Mouse (Mus musculus): ENCODE measurements around the gene Rab35.

The Rab35 gene

DNA sequence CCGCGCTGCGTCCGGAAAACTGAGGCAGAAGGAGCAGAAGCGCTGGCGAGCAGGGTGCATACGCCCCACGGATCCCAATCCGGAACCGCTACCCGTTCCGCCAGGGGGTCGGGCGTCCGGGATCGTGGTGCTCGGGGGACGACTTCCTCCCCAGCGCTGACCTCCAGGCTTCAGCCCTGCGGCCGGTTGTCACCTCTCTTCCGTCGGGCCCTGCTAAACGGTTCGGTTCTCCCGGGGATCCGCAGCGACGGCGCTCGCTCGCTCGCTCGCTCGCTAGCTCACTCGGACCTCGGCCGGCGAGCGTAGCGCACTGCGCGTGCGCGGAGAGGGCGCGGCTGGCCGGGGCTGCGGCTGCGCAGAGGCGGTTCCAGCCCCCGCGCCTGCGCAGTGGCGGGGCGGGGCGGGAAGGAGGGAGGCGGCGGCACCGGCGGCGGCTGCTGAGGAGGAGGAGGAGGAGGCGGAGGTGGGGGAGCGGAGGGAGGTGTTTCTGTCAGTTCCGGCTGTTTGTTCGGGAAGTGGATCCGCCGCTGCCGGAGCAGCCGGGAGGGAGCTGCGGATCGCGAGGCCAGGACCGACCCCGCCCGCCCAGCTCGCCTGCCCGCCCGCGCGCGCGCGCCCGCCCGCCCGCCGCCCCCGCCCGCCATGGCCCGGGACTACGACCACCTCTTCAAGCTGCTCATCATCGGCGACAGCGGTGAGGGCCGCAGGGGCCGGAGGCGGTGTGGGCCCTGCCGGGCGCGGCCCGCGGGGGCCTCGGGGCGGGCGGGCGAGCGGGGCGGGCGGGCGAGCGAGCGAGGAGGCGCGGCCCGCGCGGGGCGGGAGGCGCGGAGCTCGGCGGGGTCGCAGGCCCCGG is at the start of gene Rab35:
TSS of gene Rab35 (plus strand) at position 404 of the 853 bp plus-strand sequence.
- in situ Hi-C loops (cut with MboI, MseI), result no loop called here

DNA sequence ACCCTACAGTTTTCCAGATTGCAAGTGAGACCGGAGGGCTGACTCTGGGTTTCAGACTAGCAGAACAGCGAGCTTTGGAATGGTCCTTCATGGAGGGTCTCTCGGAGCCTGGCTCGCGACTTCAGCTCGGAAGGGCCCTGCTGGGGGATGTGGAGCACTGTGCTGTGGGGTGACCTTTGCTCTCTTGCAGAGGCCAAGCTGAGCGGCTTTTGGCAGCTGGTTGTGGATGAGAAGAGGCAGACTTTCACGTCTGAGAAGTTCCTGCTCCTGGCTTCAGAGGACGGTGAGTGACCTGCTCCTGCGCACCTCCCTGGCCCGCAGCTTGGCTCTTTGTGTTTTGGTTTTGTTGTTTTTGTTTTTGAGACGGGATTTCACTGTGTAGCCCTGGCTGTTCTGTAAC is 46.1 kb upstream of the Rab35 start:
- in situ Hi-C loops (cut with MboI, MseI), result no loop called here

DNA sequence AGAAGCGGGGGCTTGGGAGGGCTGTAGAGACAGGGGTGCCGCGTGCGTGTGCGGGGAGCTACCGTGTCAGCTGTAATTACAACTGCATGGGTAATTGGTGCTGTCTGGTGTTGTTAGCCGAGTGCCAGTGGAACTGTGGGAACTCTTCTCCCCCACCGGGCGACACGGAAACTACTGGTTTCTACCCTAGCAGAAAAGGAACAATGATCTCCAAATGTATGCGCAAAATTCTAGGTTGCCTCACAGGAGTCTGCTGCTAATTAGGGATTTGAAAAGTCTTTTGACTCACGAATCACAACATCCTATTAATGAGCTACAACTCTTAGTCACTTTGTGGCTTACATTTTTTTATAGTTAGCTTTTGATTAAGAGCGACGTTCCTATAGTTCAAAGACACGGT is 45.5 kb upstream of the Rab35 start:
- in situ Hi-C loops (cut with MboI, MseI), result no loop called here

GRCm38 (mm10) chr5:115586780-115587179 is 44.9 kb upstream of the Rab35 start:
- in situ Hi-C loops (cut with MboI, MseI), result no loop called here

DNA sequence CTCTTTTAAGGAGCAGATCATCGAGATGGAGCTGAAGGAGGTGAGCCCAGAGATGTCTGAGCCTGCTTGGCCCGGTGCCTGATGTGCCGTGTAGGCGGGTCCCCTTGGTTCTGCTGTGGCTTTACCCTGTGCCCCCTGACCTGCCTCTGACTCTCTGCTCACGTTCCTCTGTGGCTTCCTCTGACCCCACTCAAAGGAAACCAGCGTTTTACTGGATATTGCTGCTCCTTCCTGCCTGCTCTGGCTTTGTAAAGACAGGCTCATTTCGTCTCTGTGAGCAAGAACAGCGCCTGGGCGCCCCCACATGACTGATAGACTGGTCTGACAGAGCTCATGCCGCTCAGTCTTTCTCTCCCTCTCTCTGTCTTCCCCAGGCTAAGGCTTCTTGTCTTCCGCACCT is 40.7 kb upstream of the Rab35 start:
- in situ Hi-C loops (cut with MboI, MseI), result no loop called here

GRCm38 (mm10) chr5:115591506-115591905 is 40.2 kb upstream of the Rab35 start:
- in situ Hi-C loops (cut with MboI, MseI), result no loop called here

DNA sequence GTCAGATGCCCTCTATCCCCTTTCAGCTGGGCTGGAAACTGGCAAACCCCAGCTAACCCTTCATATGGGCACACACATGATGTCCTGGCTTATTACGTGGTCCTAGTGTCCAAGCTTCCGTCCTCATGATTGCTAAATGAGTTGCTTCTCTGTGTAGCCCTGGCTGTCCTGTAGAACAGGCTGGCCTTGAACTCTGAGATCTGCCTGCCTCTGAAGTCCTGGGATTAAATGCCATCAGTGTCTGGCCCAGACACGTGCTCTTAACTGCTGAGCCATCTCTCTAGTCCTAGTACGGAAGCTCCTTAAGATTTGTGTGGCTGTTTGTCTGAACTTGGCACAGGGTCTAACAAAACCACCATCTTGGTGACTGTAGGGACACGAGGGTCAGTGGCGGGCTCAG is 28.1 kb upstream of the Rab35 start:
- in situ Hi-C loops (cut with MboI, MseI), result no loop called here

- in situ Hi-C loops (cut with MboI, MseI), result loop anchor here (5.0 kb wide), 1 partner anchor 44 kb away; the partner anchor contains the start of gene Gcn1l1
Observed at GRCm38 (mm10) chr5:115611566-115611965, 20.1 kb upstream of the Rab35 start.

DNA sequence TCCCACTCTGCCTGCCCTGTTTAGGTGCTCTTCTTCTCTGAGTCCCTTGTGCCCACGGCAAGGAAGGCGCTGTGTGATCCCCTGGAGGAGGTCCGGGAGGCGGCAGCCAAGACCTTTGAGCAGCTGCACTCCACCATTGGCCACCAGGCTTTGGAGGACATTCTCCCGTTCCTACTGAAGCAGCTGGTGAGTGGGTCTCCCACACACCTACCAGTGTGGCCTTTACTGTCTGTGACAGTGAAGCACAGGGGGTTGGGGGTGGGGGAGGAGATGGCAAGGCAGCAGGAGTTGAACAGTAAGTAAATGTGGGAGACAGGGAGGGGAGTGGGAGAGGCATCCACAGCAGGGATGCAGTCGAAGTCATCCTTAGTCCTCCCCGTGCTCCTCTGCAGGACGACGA is 18.4 kb upstream of the Rab35 start:
- in situ Hi-C loops (cut with MboI, MseI), result loop anchor here (5.0 kb wide), 1 partner anchor 46 kb away; the partner anchor contains the start of gene Gcn1l1

DNA sequence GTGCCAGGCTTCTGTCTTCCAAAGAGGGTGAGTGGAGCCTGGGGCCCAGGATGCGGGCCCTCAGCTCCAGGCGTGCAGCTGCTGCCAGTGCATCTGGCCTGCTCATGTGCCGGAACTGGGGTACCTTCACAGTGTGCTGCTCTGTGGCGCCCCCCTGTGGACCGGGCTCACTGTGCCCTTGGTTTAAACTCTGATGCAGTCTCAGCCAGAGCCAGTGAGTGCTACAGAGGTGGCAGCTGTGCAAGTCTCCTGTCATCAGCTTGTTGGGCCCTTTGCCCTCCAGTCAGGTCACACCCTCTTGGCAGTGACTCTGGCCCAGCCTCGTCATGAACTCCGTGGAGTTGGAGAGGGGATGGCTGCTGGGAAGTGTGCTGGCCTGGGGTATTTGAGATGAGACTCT is 16.8 kb upstream of the Rab35 start:
- in situ Hi-C loops (cut with MboI, MseI), result loop anchor here (5.0 kb wide), 1 partner anchor 48 kb away; the partner anchor contains the start of gene Gcn1l1

DNA sequence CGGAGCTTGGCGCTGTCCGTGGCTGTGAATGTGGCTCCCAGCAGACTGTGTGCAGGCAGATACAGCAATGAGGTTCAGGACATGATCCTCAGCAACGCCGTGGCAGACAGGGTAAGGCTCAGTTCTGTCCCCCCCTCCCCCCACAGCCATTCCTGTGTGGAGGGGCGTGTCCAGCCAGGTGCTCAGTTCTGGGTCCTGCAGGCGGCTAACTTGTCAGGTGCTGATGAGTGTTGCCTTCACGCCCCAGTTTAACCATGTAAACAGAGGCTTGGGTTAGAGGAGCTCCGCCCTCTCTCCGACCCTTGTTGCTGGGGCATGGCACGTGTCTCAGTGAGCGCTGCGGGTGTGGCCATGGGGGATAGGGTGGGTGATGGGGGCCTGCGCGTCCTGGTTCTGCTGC is 12.0 kb upstream of the Rab35 start:
- in situ Hi-C loops (cut with MboI, MseI), result no loop called here

DNA sequence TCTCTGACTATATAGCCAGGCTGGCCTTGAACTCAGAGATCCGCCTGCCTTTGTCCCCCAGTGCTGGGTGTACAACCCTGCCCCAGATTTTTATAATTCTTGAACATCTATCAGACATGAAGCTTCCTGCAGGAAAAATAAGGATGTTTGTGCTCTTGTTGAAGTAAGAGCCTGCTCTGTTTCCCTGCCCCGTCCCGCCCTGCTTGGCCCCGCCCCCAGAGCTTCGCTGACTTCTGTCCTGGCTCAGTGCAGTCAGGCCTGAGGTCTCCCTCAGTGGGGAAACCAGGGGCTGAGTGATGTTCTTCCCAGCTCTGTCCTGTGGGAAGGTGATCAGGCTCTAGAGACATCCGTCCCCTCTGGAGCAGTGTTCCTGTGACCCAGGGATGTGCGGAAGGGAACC is 9.0 kb upstream of the Rab35 start:
- in situ Hi-C loops (cut with MboI, MseI), result no loop called here

DNA sequence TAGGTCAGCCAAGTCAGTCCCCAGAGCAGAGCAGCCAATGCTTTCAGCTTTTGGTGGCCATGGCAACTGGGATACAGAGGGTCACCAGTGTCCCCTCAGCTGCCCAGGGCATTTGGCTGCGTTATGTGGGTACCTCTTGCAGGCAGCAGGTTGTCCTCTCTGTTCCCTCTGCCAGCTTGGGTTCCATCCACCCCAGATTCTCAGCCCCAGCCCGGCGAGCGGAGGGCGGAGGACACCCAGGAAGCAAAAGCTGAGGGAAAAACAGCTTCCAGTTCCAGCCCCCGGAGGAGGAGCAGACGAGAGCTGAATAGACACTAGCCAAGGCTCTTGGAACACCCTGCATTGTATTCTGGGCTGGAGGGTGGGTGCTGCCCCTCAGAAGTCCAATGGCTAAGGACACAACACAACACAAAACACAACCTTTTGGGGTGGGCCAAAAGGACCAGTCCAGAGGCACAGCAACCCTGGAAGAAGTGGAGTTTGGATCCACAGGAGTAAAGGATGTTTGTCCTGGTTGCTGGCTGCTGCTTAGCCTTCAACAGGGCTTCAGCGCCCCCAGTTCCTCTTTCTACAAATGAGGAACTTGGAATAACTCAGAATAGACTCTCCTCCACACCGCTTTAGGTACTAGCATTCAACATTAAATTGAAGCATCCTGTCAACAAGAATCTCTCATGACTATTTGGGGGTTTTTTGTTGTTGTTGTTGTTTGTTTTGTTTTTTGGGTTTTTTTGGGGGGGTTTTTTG is 7.8 kb upstream of the Rab35 start:
- in situ Hi-C loops (cut with MboI, MseI), result no loop called here

DNA sequence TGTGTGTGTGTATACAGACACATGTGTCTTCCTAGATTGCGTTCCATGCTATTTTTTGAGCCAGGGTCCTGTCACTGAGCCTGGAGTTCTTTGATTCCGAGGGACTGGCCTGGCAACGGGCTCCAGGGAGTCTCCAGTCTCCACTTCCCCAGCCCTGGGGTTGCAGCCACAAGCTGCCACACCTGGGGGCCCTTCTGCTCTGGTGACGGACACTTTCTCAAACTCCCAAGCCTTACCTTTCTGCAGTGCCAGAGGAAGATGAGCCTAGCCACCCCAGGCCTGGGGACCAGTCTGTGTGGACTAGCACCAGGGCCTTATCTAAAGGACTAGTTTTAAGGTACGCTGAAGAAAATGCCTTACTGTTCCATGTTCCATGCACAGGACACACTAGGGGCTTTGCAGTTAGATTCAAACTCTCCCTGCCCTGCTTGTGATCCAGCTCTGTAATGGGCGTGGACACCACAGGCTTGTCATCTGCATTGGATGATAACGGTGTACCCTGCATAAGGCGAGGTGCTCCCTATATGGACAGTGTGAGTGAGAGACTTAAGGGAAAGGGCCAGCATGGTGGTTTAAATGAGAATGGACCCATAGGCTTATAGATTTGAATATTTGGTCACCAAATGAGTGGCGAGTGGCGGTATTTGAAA is 5.3 kb upstream of the Rab35 start:
- in situ Hi-C loops (cut with MboI, MseI), result no loop called here

DNA sequence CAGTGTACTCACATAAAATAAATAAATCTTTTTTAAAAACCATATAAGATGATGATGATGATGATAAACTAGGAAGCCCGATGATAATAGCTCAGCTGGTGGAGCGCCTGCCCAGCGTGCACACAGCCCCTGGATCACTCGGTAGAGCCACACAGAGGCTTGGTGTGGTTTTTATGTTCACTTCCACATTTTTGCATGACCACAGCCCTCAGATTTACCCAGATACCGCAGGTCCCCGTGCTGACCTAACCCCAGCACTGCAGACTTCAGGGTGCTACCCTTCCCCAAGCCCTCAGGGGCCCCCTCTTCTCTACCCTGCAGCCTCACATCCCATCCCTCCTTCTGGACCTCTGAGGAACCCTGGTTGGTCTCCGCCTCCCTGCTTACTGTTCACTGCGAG is 3.6 kb upstream of the Rab35 start:
- in situ Hi-C loops (cut with MboI, MseI), result no loop called here

DNA sequence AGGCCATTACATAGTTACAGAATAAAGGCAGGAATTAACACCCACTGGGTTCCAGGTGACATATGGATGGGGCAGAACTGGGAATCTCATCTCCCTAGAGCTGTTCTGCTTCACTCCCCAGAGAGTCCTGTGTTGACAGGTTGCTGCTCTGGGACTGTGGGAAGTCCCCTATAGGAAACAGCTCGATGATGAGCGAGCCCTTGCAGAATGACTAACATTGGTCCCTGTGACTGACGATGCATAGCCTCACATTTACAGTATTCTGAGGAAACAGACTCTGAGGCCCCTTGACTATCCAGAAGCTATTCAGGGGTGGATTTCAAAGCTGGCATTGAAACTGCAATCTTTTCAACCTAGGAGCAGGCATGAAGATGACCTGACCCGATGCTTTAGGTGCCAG is 2.0 kb upstream of the Rab35 start:
- in situ Hi-C loops (cut with MboI, MseI), result no loop called here

- in situ Hi-C loops (cut with MboI, MseI), result no loop called here
Observed at GRCm38 (mm10) chr5:115630291-115630690, 1.4 kb upstream of the Rab35 start.

DNA sequence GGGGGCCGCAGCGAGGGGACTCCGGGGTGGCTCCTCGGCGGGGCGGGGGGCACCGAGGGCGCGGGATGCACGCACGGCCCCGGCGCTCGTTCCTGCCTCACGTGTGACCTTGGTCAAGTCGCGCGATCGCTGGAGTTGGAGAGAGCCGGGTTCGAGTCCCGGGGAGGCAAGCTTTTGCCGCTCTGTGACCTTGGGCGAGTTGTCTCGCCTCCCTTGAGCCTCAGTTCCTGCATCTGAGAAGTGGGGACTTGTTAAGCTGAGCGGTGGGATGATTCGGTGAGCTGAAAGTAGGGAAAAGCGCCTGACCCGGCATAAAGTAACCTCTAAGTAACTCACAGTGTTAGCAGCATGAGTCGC is 628 bp downstream of the Rab35 start:
- in situ Hi-C loops (cut with MboI, MseI), result no loop called here

DNA sequence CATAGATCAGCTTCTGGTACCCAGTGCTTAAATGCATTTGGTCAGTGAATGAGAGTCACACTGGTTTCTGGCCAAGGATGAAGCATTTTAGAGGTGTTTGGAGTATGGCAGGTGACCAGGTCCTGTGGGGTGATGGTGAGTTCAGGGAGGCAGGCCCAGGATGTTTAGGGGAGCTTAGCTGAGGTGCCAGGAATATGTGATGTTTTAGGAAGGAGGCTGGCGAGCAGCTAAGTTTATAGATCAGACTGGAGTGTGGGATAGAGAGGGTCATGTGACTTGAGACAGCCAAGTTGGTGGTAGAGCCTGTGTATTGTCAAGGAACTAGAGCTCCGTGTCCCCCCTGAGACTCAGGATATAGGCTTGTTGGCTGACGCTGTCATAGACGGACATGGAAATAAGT is 1.4 kb downstream of the Rab35 start:
- in situ Hi-C loops (cut with MboI, MseI), result no loop called here

DNA sequence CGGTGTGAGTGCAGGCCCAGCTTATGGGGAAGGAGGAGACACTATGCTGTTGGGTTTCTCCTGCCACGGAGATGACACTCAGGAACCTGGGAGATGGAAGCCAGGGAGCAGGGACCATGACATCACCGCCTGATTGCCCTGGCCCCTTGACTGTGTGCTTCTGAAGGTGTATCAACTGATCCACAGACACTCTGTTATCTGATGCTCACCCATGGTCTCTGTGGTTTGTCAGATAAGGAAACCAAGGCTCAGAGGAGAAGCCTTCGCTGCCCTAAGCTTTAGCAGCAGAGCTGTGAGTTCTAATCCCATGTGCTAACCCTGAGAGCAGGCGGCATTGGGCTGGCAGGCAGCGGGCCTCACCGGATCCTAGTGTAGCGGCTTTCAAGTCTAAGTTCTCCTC is 2.3 kb downstream of the Rab35 start:
- in situ Hi-C loops (cut with MboI, MseI), result no loop called here

DNA sequence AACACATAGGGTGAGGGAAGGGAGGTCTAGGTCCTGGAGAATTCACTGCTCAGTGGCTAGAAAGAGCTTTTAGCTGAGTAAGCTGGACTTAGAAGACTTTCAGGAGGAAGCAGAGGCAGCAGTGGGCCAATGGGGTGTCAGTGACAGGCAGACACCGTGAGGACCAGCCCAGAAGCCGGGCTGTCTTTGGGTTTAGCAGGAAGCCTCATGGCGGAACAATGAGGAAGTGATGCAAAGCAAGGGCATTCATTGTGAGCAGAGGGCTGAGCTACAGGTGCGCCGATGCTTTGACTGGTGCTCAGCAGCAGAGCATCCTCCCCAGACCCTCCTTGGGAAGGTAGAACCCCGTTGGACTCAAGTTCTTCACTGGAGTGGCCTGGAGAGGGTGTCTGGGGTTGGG is 3.8 kb downstream of the Rab35 start:
- in situ Hi-C loops (cut with MboI, MseI), result no loop called here

DNA sequence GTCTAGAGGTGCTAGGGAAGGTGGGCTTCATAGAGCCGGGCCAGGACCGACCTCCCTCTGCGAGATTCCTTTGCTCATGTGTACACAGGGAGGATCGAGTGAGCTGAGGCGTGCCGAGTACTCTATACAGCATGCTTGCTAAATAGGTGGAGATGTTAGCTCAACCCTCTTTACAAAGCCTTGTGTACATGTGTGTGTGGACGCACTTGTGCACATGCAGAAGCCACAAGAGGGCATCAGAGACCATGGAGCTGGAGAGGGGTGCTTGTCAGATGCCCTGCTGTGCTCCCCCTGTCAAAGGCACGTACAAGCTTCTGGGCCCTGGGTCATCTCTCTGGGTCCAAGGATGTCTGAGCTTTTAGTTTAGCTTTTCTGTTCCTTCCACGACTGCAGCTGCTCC is 12.5 kb downstream of the Rab35 start:
- in situ Hi-C loops (cut with MboI, MseI), result no loop called here

GRCm38 (mm10) chr5:115648876-115649275 is 17.2 kb downstream of the Rab35 start:
- in situ Hi-C loops (cut with MboI, MseI), result no loop called here
